Mouse (Mus musculus): ENCODE results near the gene Scaf4.
A peak's percentile ranks its signal among the peaks of the same experiment; 100 is the strongest.

Scaf4 gene

GRCm38 (mm10) chr16:90283905-90284891 is at the start of gene Scaf4:
Gene Scaf4, minus strand, starts transcription at chr16:90284503.
- peak; percentile 98 for DNase-seq

- DNase-seq, result no peak
Observed at GRCm38 (mm10) chr16:90332553-90332952, 48.2 kb upstream of the Scaf4 start.

GRCm38 (mm10) chr16:90330979-90331378 is 46.7 kb upstream of the Scaf4 start:
- no peak for DNase-seq

- DNase-seq, result no peak
Observed at GRCm38 (mm10) chr16:90329511-90329910, 45.2 kb upstream of the Scaf4 start.

GRCm38 (mm10) chr16:90322850-90323528 is 38.7 kb upstream of the Scaf4 start:
- DNase-seq, result peak; percentile 85

GRCm38 (mm10) chr16:90319321-90319720 is 35.0 kb upstream of the Scaf4 start:
- DNase-seq, result no peak

- no peak for DNase-seq
Observed at GRCm38 (mm10) chr16:90318372-90318926, 34.1 kb upstream of the Scaf4 start.

- no peak for DNase-seq
Observed at GRCm38 (mm10) chr16:90317777-90318176, 33.5 kb upstream of the Scaf4 start.

GRCm38 (mm10) chr16:90315881-90316280 is 31.6 kb upstream of the Scaf4 start:
- DNase-seq, result no peak

GRCm38 (mm10) chr16:90312449-90313082 is 28.3 kb upstream of the Scaf4 start:
- peak; percentile 3 for DNase-seq

GRCm38 (mm10) chr16:90310488-90311135 is 26.3 kb upstream of the Scaf4 start:
- DNase-seq, result no peak

- DNase-seq, result no peak
Observed at GRCm38 (mm10) chr16:90309784-90310183, 25.5 kb upstream of the Scaf4 start.

- DNase-seq, result no peak
Observed at GRCm38 (mm10) chr16:90303988-90304299, 19.6 kb upstream of the Scaf4 start.

- no peak for DNase-seq
Observed at GRCm38 (mm10) chr16:90303286-90303987, 19.1 kb upstream of the Scaf4 start.

- no peak for DNase-seq
Observed at GRCm38 (mm10) chr16:90301706-90302105, 17.4 kb upstream of the Scaf4 start.

GRCm38 (mm10) chr16:90300896-90301295 is 16.6 kb upstream of the Scaf4 start:
- no peak for DNase-seq

GRCm38 (mm10) chr16:90299591-90299990 is 15.3 kb upstream of the Scaf4 start:
- DNase-seq, result no peak

- DNase-seq, result no peak
Observed at GRCm38 (mm10) chr16:90298426-90299300, 14.4 kb upstream of the Scaf4 start.

- no peak for DNase-seq
Observed at GRCm38 (mm10) chr16:90297479-90298425, 13.4 kb upstream of the Scaf4 start.

GRCm38 (mm10) chr16:90291675-90292074 is 7.4 kb upstream of the Scaf4 start:
- DNase-seq, result no peak
